Mouse (Mus musculus) kidney, adult 2 months (tissue): ENCODE results near the gene Tenm4.

Experiments
- CTCF ChIP-seq: fragments of 200-500 bp; conservative IDR thresholded peaks from 2 replicates; pipeline ENCODE4 v1.5.1; 2011; ENCODE audit warnings: low read depth, mild to moderate bottlenecking, control low read depth, low read length, moderate library complexity, mixed read lengths; ENCODE audit not compliant: insufficient read depth, insufficient read length
- POLR2A ChIP-seq: fragments of 200-500 bp; IDR thresholded peaks from one replicate; pipeline ENCODE4 v1.6.1; 2011; ENCODE audit warnings: low read depth, low read length, control low read depth

GRCm38 (mm10) chr7:96730360-96730759 is 559.3 kb downstream of the Tenm4 start:
- TF ChIP-seq CTCF: no peak
- no peak for TF ChIP-seq POLR2A
